Mouse (Mus musculus) layer of hippocampus, postnatal 14 days (tissue): ENCODE measurements around the gene Rbm17. TPM values are rescaled to one million over a fixed set of nuclear protein-coding genes. Genes with fewer than 3 reads are reported as not detected.
A peak's percentile ranks its signal among the peaks of the same experiment; 100 is the strongest.
"Not testable (repeated sequence)": the region's sequence is repeated elsewhere in the genome, so short reads cannot be mapped to it uniquely, and the experiment has no call there.

Experiments used
- DNase-seq, 2 experiments: peaks; one replicate each; pipeline ENCODE4 v3.0.0; 2021 to 2022; ENCODE audit warnings: low spot score in 2 of 2, mixed read lengths in 1 of 2
- long read RNA-seq, 2 experiments: library from polyadenylated mRNA; stranded (forward); transcript quantifications; one replicate each; pipeline ENCODE4 v2.0.0; 2021
- total RNA-seq, 2 experiments: library from RNA; stranded (reverse); gene quantifications; 2 replicates each; pipeline ENCODE4 v1.2.3; 2021

Rbm17 gene
- total RNA-seq, result 10 to 100 TPM; 77.1 to 84.6 TPM
- long read RNA-seq, experiment 1, transcript Rbm17-201 (12 exons, 1,599 nt), result major isoform, 46 of 62 reads
- long read RNA-seq, experiment 1, partial matches to known transcripts, result 7 of 62 reads
- long read RNA-seq, experiment 1, other reads (novel, unspliced or antisense), result 8 of 62 reads
- long read RNA-seq, experiment 2, transcript Rbm17-201 (12 exons, 1,599 nt), result major isoform, 52 of 59 reads
- long read RNA-seq, experiment 2, partial matches to known transcripts, result 2 of 59 reads
- long read RNA-seq, experiment 2, other reads (novel, unspliced or antisense), result 5 of 59 reads

DNA sequence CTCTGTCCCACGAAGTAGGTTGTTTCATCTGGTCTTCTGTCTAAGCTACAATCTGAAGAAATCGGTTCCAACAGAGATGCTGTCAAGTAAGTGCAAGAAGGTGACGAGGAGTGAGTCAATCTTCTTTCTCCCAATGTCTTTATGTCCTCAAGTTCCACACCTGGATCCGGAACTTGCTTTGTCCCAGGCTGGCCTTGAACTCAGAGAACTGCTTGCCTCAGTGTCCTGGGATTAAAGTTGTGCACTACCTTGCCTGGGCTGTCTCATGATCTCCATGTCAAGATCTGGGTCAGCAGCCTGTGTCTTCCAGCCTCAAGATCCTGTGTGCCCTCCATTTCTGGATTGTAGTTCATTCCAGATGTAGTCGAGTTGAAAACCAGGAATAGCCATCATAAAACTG lies at the start of gene Rbm17:
Rbm17 (minus strand) TSS at position 101 of the 400 bp plus-strand sequence.
- DNase-seq, result no peak

DNA sequence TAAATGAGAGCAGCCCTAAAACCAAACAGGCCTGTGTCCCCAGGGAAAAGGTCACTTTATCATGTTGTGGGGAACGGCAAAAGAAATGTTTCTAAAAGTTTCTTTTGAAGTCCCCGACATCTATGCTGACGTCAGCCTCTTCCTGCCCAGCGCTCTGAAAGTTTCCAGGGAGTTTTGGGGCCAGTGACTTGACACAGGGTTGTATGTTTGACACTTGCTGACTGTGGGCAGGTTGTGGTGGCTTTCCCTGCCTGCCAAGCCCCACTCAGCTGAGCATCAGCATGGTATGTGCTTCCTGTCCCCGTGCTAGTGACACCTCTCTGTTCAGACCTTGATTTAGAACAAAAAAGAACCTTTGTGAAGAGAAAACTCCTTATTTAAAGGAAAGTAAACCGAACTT lies 49.4 kb upstream of the Rbm17 start:
- no peak for DNase-seq

DNA sequence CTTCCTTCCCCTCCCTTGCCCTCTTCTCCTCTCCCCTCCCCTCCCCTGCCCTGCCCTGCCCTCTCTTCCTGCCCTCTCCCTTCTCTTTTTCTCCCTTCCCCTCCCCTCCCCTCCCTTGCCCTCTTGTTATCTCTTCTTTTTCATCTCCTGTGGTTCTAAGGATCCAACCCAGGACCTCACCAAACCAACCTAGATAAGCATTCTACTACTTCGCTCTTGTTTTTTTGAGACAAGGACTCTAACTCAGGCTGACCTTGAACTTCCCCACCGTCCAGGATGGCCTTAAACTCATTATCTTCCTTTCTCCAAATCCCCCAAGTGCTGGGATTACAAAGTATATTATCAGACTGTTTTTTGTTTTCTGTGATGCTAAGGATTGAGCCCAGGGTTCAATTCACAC lies 48.8 kb upstream of the Rbm17 start:
- no peak for DNase-seq

DNA sequence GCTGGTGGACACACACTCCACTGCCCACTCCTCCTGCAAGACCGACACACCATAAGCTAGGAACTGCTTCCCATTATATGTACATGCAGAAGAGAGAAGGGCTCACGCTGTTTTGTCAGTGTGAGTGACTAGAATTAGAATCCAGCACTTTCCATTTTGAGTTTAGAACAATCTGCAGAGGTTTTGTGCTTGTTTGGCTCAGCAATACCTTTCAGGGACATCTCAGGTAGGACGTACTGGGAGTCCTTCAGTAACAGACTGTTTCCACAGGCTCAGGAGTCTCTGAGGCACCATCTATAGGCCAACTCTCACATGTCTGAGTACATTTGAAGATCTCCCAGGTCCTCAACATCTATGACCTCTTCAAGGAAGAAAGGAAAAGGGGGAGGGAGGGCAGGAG lies 48.2 kb upstream of the Rbm17 start:
- DNase-seq, result no peak

DNA sequence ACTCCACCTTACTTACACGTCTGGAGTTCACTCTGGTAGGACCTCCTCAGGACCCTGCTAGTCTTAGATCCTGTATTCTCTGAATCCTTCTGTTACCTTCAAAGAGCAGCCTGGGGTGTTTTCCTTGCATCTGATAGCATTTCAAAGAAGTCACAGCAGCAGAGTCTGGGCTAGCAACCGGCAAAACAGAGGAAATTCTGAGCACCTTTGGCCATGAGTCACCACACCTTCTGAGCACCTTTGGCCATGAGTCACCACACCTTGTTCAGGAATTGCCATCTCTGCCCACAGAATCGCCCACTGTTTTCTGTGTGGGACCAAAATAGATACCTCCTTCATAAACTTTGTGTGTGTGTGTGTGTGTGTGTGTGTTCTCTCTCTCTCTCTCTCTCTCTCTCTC lies 47.5 kb upstream of the Rbm17 start:
- no peak for DNase-seq

DNA sequence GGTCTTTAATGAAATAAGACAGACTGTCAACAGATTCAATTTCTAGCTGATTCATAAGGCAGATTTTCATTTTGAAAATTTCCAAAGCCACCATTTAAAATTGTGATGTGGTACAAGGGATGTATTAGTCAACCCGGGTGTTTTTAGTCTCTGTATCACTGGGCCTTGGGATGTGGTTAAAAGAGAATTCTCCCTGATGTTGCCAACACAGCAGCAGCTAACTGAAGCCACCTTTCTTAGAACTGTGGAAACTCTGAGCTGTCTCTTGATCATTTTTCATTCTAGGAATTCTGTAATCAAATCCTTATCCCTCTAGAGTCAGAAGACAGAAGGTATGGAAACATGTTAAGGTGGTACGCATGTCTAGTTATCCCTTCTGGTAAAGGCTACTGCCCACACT lies 41.3 kb upstream of the Rbm17 start:
- no peak for DNase-seq

DNA sequence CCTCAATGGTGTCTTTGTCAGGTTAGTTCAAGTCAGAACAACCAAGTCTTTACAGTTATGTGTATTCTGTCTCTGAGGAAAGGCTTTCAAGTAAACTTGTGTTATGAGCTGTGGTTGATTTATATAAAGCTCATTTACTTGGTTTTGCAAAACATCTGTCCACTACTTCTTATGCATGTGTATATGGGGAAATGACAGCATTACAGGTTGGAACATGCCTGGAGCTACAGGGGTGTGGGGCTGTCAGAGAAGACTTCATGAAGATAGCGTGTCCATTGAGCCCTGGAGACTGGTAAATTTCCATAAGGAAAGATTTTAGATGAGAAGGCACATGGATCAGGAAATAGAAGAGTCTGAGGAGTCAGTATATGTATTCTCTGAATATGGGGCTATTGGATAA lies 40.1 kb upstream of the Rbm17 start:
- DNase-seq, result no peak

DNA sequence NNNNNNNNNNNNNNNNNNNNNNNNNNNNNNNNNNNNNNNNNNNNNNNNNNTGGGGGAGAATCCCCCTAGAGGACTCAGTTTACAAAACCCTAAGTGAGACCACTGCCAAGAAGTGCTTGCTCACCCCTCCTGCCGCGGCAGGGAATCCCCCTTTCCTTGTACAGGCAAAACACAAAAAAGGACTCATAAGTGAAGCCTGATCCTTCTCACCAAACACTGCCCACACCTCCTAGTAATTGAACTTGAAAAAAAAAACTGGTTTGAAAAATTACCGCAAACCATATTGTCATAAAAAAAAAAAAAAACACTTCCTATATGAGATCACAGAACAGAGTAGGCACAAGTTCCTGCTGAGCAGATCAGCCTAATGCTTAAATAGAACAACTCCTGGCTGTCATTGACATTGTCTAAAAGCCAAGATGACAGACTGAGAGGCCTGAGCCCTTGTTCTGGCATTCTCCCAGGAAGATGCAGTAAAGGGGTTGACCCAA lies 38.5 kb upstream of the Rbm17 start, which contains the start of gene Il2ra:
Il2ra (plus strand) TSS at position 357 of the 491 bp plus-strand sequence.
- no peak for DNase-seq

DNA sequence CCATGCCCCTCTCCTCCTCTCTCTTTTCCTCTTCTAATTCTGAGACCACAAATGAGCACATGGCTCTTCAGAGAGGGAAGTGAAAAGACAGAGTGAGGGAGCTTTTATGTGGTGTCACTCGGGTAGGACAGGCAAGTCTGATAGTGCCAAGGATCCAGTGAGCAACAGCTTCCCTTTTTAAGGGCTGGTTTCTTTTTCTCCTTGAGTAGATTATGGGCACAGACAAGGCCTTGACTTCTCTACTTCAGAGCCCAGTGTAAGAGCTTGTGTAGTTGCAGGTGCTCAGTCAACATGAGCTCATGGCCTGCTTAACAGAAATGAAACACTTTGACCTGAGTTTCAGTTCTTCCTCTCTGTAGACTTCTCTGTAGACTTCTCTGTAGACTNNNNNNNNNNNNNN lies 33.2 kb upstream of the Rbm17 start:
- DNase-seq, result no peak

DNA sequence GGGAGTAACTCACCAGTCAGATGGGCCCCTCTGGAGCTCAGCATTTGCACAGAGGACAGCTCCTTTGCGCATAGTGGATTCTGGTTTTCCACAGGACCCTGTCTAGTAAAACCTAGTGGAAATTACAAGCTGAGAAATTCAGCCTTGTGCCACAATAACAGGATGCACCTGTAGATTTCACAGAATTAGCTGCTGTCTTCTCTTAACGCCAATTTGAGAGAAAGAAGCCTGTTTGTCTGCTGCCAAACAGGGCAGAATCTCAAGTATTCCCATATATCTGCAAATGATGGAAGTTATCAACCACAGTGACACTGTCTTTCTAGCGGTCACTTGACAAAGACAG lies 32.2 kb upstream of the Rbm17 start:
- DNase-seq, result no peak

DNA sequence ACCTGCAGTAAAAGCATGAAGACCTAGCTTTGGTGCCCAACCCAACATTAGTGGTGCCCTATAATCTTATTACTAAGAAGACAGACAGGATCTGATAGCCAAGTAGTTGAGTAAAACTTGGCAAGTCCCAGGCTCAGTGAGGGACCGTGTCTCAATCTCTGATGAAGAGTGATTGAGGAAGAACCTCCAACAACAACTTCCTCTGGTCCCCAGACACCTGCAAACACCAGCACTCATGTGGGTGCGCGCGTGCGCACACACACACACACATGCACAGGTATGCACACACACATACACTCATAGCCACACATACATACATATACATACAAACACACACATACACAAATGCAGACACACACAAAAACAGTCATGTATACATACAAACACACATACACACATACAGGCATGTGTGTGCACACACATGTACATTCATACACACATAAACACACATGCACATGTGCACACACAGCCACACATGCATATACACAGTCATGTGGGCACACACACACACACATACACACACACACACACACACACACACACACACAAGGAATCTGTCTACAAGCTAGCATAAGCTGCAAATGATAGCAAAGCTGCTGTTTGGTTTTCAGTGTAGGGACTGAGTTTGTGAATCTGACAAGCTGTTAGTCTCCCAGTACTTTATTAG lies 31.7 kb upstream of the Rbm17 start:
- DNase-seq, result no peak

DNA sequence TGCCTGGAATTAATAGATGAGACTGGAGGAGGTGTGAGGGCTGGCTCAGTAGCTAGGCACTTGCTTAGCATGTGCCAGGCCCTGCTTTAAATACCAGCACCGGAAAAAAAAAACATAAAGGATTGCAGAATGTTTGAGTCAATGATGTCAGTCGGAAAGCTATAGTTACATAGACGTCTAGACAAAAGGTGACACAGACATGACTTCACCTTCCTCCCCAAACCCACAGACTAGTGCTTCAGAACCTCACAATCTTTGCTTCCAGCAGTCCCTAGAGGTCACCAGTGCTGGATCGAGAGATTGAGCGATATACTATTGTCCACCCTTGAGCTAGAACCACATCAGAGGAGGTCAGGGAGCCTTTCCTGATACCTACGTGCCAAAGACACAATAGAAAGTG lies 31.1 kb upstream of the Rbm17 start:
- DNase-seq, result no peak

DNA sequence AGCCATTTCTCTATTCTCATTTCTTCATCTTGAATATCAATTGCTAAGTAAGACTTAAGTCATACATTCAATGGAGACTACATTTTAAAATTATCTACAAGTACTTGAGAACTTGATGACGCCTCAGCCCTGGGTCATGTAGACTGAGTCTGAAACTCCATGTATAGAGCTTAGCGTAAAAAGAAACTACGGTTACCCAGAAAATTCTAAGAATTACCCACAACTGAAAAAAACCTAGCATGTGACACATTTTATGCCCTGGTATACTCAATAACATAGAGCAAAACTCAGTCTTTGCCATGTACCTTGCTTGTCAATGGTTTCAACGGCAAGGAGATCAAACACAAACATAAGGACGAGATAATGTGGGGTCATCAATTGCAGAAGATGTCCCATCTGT lies 21.9 kb upstream of the Rbm17 start, which contains the start of gene Gm17490:
Gm17490 (minus strand) TSS at position 375 of the 400 bp plus-strand sequence.
- DNase-seq, result no peak

DNA sequence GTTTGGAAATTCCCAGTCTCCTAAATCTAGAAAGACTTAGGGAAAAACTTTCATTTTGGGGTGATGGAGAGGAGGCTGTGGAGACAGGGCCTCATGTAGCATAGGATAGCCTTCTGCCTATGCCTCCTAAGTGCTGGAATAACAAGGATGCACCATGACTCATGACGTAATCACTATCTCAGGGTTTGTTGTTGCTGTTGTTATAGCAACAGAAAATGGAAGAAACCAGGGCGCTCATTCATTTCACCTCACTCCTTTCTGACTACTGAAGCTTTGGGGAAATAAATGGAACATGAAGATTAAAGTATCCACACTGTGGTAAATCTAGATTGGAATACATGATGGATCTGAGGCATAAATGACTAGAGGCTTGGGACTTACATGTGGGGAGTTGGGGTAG lies 19.8 kb upstream of the Rbm17 start:
- no peak for DNase-seq

DNA sequence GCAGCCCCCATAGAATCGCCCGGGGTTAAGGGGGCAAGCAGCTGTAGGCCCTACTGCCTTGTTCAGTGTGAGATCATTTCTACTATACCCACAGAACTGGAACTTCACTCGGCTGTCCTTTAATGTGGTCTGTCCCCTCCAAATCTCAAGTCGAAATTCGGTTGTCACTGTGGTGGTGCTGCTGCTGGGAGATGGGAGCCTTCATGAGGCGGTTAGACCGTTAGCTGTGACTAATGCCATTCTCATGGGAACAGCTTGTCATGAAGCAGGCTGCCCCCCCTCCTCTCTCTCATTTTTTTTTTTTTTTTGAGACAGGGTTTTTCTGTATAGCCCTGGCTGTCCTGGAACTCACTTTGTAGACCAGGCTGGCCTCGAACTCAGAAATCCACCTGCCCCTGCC lies 19.2 kb upstream of the Rbm17 start:
- no peak for DNase-seq

DNA sequence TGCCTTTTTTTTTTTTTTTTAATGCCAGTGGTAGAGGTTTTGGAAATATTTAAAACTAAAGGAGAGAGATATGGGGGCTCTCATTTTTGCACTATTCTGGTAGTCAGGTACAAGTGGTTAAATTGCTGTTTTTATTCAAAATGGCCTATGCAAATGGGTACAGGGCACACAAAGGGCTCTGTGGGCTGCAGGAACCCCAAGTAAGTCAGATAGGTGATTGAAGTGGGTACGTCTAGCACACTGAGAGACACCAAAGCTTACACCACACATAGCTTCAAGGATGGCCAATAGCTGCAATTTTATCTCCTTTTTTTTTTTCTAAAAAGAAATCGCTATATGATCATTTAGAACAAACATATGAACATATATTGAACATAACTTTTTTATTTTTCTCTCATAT lies 15.6 kb upstream of the Rbm17 start:
- no peak for DNase-seq

DNA sequence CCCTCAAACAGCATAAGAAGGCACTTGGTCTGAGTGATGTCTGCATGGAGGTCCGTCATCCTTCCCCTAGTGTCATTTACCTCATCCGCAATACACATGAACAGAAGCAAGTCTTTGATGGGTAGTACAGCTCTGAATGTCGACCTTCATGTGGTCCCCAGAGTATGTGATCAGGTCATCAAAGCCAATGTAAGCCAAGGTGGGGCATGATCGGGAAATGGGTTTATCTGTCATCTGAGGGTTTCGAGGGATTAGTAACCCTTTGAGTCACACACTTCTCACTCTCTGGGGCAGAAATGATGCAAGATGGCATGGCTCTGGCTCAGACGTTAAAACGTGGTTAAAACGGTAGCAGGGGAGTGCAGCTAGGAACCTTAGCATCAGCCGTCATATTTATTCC lies 12.9 kb upstream of the Rbm17 start:
- no peak for DNase-seq

DNA sequence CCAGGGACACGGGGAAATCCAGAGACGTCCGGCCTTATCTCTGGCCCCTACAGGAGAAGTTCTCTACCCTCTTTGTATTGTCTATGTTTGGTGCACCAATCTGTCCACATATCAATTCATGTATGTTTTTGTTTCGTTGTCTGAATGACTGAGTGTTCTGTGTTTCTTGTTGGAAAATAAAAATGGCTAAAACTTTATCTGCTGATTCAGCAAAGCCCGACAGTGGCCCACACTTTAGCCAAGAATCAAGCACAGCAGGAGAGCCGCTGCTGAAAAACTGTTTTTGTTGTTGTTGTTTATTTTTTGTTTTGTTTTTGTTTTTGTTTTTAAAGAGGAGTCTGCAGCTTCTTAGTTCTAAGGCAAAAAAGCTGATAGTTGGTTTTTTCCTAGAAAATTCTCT lies 9.0 kb upstream of the Rbm17 start:
- not testable (repeated sequence) for DNase-seq

DNA sequence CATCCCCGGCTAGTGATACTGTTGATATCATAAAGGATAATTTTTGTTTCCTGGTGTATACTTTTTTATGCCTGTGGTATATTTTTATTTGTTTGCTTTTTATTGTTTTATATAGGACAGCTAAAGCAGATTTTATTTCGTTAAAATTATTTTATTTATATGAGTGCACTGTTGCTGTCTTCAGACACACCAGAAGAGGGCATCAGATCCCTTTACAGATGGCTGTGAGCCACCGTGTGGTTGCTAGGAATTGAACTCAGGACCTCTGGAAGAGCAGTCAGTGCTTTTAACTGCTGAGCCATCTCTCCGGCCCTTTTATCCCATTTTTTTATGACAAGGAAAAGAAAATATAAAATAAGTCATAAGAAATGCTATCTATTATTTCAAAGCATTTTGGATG lies 2.8 kb upstream of the Rbm17 start:
- not testable (repeated sequence) for DNase-seq

DNA sequence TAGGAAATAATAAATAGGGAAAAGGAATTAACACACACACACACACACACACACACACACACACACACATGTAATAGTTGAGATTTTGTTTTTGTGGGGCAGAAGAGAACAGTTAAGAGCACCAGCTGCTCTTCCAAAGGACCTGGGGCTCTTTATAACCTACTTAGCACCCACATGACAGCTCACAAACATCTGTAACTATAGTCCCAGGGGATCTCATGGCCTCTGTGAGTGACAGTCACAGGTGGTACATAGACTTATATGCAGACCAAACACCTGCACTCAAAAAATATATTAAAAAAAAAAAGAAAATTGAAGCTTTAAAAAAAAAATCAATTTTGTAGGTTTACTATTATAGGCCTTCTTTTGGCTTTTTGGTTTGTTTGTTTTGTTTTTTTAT lies 958 bp upstream of the Rbm17 start:
- DNase-seq, result no peak

DNA sequence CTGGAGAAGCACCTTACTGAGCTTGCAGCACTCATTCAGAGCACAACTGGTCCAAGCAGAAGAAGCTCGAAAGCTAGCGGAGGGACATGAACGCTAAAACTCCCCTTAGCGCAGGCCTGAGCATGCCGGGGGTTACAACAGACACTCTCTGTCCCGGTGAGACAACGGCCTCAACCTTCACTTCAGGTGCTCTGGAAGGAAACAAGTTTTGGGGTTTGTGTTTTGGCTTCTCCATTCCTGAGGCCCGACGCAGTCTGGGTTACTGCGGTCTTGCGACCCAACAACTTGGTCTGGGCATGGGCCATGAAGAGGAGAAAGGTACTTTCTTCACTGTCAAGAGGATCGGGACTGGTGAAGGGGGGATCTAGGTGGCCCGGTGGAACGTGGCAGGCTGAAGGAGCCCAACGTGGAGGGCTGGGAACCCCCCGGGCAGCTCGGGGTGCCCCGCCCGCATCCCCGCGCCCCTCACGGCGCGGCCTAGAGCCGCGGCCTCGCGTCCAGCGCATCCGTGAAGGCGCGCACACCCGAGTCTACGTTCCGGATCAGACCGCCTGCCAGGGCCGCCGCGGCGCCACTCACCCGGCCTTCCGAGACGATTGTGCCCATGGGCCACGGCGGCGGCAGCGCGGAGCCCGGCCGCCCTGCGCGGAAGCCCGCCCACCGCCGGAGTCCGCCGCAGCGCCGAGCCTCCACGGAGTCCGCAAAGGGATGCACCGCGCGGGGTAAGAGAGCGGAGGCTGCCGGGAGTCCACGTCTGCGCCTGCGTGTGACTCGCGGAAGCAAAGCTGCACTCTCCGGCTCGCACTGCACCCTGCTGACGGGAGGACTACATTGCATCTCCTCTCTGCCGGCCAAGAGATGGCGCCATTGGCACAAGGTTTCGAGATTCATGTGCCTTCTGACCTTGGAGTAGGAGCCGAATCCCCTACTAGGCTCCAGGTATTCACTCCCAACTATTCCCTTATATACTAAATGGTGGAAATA lies 1.2 kb downstream of the Rbm17 start:
- DNase-seq, result peak; percentile 94 to 96

DNA sequence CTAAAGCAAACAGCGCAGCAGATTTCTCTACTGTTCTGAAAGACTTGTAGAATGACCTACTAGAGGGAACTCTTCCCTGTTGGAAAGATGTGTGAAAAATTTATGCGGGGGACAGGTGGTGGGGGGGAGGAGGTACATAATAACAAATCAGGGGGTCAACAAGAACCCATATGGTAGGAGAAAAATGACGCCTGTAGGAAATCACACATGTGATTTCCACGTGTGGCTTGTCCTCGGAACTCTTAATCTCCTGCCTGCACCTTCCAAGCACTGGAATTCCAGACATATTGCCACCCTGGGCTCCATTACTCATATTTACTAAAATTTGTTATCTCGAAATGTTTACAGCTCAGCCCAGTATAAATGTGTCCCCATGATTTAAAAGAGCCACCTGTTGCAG lies 2.2 kb downstream of the Rbm17 start:
- no peak for DNase-seq
